Mouse (Mus musculus): ENCODE data around the gene Wdtc1.

GRCm38 (mm10) chr4:133374011-133374410, 20.7 kb upstream of the Wdtc1 start:
- TF ChIP-seq CTCF (IDR thresholded peaks at IDR 0.05; ENCODE audit: low read depth, low read length) = no peak
- no peak for TF ChIP-seq POLR2A (IDR thresholded peaks at IDR 0.05; ENCODE audit: borderline replicate concordance, low read depth, low read length)
